Mouse (Mus musculus): ENCODE measurements around the gene Errfi1.

- no peak for TF ChIP-seq CTCF (IDR thresholded peaks at IDR 0.05; ENCODE audit: low read depth, low read length)
- TF ChIP-seq EP300 (IDR thresholded peaks at IDR 0.05; ENCODE audit: insufficient read depth, low read depth, low read length) = no peak
- TF ChIP-seq POLR2A (IDR thresholded peaks at IDR 0.05; ENCODE audit: insufficient read depth, low read length) = no peak
Measured at GRCm38 (mm10) chr4:150842045-150842444, 11.7 kb upstream of the Errfi1 start.
